Mouse (Mus musculus): ENCODE results near the gene Gprc6a.

Gene Gprc6a

GRCm38 (mm10) chr10:51584919-51585318 lies 46.3 kb downstream of the Gprc6a start:
- DNase-seq = no peak

DNA sequence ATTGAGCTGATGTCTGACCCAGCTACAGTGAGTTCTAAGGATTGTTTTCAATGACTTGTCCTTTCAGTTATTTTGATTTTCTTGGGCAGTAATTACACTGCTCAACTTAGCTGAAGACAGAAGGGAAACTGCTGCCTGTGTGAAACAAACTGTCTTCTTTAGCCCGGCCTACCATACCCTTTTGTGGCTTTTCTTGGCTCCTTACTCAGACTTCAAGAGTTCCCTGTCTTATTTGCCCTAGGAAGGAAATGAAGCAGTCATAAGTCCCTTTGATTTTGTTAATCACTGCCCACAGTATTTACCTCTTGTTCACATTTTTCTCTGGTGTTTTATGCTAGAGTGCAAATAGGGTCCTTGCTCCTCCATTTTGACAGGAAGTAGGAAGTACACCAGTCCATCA lies 46.9 kb downstream of the Gprc6a start:
- DNase-seq = no peak

DNA sequence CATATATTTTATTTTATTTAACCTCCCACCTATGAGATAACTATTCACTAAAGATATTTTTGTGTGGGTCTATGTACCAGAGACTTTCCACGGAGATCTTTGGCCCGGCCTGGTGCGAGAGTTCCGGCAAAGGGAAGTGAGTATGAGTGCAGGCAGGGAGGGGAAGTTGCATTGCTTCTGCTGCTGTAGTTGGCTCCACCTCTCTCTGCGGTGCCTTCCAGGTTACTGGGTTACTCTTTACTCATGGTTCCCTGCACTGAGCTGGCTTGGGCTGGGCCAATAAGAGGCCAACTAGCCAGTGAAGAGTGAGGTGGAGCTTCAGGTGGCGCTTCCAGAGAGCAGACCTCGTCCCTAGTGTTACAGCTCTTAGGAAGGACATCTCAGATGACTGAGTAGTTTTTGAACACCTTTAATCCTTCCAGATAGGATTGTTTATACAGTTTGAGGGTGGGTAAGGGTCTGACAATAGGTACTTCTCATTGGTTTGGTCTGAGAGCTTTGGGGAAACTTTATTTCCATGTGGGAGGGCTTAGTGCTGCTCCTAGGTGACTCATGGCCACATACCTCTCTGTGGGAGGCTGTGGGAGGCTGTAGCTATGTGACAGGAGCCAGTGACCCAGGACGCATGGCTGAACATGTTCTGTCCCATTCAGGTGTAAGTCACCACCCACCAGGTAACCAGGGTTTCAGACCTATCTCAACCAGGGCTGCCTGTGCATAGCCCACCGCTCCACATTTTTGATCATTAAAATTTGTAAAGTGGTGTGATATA lies 59.9 kb downstream of the Gprc6a start:
- DNase-seq = peak in 1 of 2 experiments; percentile 3
